Mouse (Mus musculus) bone marrow macrophage, adult 2 months (primary cell): ENCODE data around the gene Tsc2. TPM values are rescaled to one million over a fixed set of nuclear protein-coding genes. Genes with fewer than 3 reads are reported as not detected.

Experiments used
- H3K27ac ChIP-seq: 2 replicates; pipeline ENCODE4 v1.5.1; 2012; ENCODE audit warnings: low read depth, low read length; ENCODE audit not compliant: insufficient read depth
- H3K4me1 ChIP-seq: 2 replicates; pipeline ENCODE4 v1.6.1; 2012; ENCODE audit warnings: low read length; ENCODE audit not compliant: control insufficient read depth, insufficient read depth
- H3K4me3 ChIP-seq: 2 replicates; pipeline ENCODE4 v1.5.1; 2012; ENCODE audit warnings: mild to moderate bottlenecking, low read length, moderate library complexity; ENCODE audit not compliant: insufficient read depth
- CTCF ChIP-seq: IDR thresholded peaks from 2 replicates; pipeline ENCODE4 v1.5.1; 2012; ENCODE audit warnings: low read depth, mild to moderate bottlenecking, low read length, moderate library complexity
- POLR2A ChIP-seq: IDR thresholded peaks from 2 replicates; pipeline ENCODE4 v1.6.1; 2012; ENCODE audit warnings: mild to moderate bottlenecking, low read depth, low read length, borderline replicate concordance
- polyA plus RNA-seq: library from polyadenylated mRNA; stranded (reverse); fragments of >200 nt; gene quantifications from 2 replicates; pipeline ENCODE4 v1.2.4, GENCODE M21; 2012; ENCODE audit not compliant: missing spikeins, insufficient read depth, insufficient read length

The Tsc2 gene
- polyA plus RNA-seq, 1 experiment: 62.1 TPM

GRCm38 (mm10) chr17:24625472-24625871 is 7.0 kb downstream of the Tsc2 start:
- Histone ChIP-seq H3K27ac (no peak overlapping the region), H3K4me3 (no peak overlapping the region), H3K4me1 (no peaks in the 10 kb centered on the region)
- TF ChIP-seq CTCF (no peak), POLR2A (no peak)

GRCm38 (mm10) chr17:24617561-24618194 is 14.8 kb downstream of the Tsc2 start:
- no peak overlapping the region for H3K27ac ChIP-seq

GRCm38 (mm10) chr17:24610711-24611110 is 21.7 kb downstream of the Tsc2 start:
- TF ChIP-seq POLR2A: no peak
- no peak for TF ChIP-seq CTCF
- Histone ChIP-seq H3K27ac (no peak overlapping the region), H3K4me1 (peaks cover 10% of the 10 kb centered on the region), H3K4me3 (no peak overlapping the region)

More at GRCm38 (mm10) chr17:24617561-24618194, 14.8 kb downstream of the Tsc2 start:
- TF ChIP-seq POLR2A (no peak), CTCF (no peak)
- Histone ChIP-seq H3K4me3 (no peak overlapping the region), H3K4me1 (peaks cover 5% of the 10 kb centered on the region; the same call in 1 of the 2 replicates)

GRCm38 (mm10) chr17:24608874-24609273 is 23.6 kb downstream of the Tsc2 start:
- no peak for TF ChIP-seq CTCF
- no peak for TF ChIP-seq POLR2A
- H3K27ac ChIP-seq: no peak overlapping the region
- H3K4me3 ChIP-seq: no peak overlapping the region
- H3K4me1 ChIP-seq: peaks cover 23% of the 10 kb centered on the region

GRCm38 (mm10) chr17:24608370-24608769 is 24.1 kb downstream of the Tsc2 start:
- H3K27ac ChIP-seq: no peak overlapping the region
- H3K4me1 ChIP-seq: peaks cover 24% of the 10 kb centered on the region
- no peak overlapping the region for H3K4me3 ChIP-seq
- no peak for TF ChIP-seq CTCF
- no peak for TF ChIP-seq POLR2A

- H3K4me3 ChIP-seq: no peak overlapping the region
- H3K4me1 ChIP-seq: peaks cover 15% of the 10 kb centered on the region
- no peak overlapping the region for H3K27ac ChIP-seq
- no peak for TF ChIP-seq POLR2A
- TF ChIP-seq CTCF: no peak
Measured at GRCm38 (mm10) chr17:24604557-24604956, 27.9 kb downstream of the Tsc2 start.

GRCm38 (mm10) chr17:24603961-24604360 is 28.5 kb downstream of the Tsc2 start:
- Histone ChIP-seq H3K4me3 (no peak overlapping the region), H3K4me1 (peaks cover 15% of the 10 kb centered on the region), H3K27ac (no peak overlapping the region)
- no peak for TF ChIP-seq POLR2A
- TF ChIP-seq CTCF: no peak

GRCm38 (mm10) chr17:24600502-24600901 is 31.9 kb downstream of the Tsc2 start:
- peaks cover 15% of the 10 kb centered on the region for H3K4me1 ChIP-seq
- no peak overlapping the region for H3K4me3 ChIP-seq
- TF ChIP-seq CTCF (no peak), POLR2A (no peak)
- H3K27ac ChIP-seq: no peak overlapping the region

GRCm38 (mm10) chr17:24597989-24598388 is 34.4 kb downstream of the Tsc2 start:
- Histone ChIP-seq H3K4me3 (no peak overlapping the region), H3K4me1 (no peaks in the 10 kb centered on the region)
- TF ChIP-seq POLR2A (no peak), CTCF (no peak)

DNA sequence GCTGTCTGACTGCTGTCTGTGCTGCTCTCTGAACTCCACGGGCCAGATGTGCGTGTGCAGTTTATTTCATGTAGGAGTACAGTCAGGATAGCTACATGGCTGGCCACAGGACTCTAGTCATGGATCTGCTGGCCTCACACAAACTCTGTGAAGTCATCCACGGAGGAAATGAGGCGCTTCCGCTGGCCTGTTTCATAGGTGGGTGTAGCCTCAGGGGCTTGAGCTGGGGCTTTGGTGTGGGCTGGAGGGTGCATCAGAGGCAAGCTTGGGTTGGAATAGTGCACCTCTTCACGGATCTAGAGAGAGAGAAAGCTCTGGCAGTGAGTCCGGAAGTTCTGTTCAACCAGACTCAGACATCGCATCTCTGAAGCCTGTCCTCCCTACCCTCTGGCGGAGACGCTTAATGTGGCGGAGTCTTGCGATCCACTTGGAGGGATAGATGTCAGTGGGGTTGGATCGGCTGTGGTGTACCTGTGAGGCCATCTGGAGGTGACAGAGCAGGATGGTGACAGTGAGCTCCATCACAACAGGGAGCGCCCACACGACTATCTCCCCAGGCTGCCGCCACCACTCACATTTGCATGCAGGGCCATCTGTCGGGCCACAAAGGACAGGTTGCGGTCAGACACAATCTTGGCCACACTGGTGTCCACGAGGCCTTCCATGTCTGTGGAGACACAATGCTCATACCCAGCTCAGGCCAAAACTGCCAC is 35.8 kb downstream of the Tsc2 start:
- H3K27ac ChIP-seq: no peak overlapping the region
- TF ChIP-seq CTCF: no peak
- TF ChIP-seq POLR2A: no peak

More at GRCm38 (mm10) chr17:24597989-24598388, 34.4 kb downstream of the Tsc2 start:
- H3K27ac ChIP-seq: no peak overlapping the region

More for the DNA sequence above, 35.8 kb downstream of the Tsc2 start:
- H3K4me1 ChIP-seq: no peaks in the 10 kb centered on the region
- no peak overlapping the region for H3K4me3 ChIP-seq
